Mouse (Mus musculus) heart, adult 2 months (tissue): ENCODE data around the gene Sh3tc1.

Source experiments
- CTCF ChIP-seq: fragments of 200-600 bp; IDR thresholded peaks from 2 replicates; pipeline ENCODE4 v1.8.1; 2022; ENCODE audit warnings: antibody characterized with exemption, mild to moderate bottlenecking, moderate library complexity
- POLR2A ChIP-seq: fragments of 200-500 bp; IDR thresholded peaks from 2 replicates; pipeline ENCODE4 v1.6.1; 2011; ENCODE audit warnings: mild to moderate bottlenecking, low read depth, low read length, control low read depth; ENCODE audit not compliant: insufficient read depth

- no peak for TF ChIP-seq CTCF
- no peak for TF ChIP-seq POLR2A
These were observed 4.4 kb upstream of the Sh3tc1 start for GRCm38 (mm10) chr5:35743990-35744722.
